Mouse (Mus musculus) embryo, embryonic 10.5 days (tissue): Measurements from ENCODE around the gene Ebf1.

Experiments
- DNase-seq: peaks from one replicate; pipeline ENCODE4 v3.0.0-alpha.2; 2015; ENCODE audit warnings: low spot score

Gene Ebf1

GRCm38 (mm10) chr11:44899965-44900364 lies 282.8 kb downstream of the Ebf1 start:
- no peak for DNase-seq

GRCm38 (mm10) chr11:44900496-44900895 lies 283.4 kb downstream of the Ebf1 start:
- peak; percentile 53 for DNase-seq

- no peak for DNase-seq
These were observed 284.6 kb downstream of the Ebf1 start for GRCm38 (mm10) chr11:44901715-44902114.

GRCm38 (mm10) chr11:44902165-44902564 lies 285.0 kb downstream of the Ebf1 start:
- DNase-seq = no peak

- no peak for DNase-seq
These were observed 287.0 kb downstream of the Ebf1 start for GRCm38 (mm10) chr11:44904121-44904520.

GRCm38 (mm10) chr11:44906456-44906855 lies 289.3 kb downstream of the Ebf1 start:
- DNase-seq = no peak

- no peak for DNase-seq
These were observed 294.6 kb downstream of the Ebf1 start for GRCm38 (mm10) chr11:44911765-44912164.

- DNase-seq = no peak
These were observed 296.7 kb downstream of the Ebf1 start for GRCm38 (mm10) chr11:44913806-44914205.

- peak; percentile 21 for DNase-seq
These were observed 299.9 kb downstream of the Ebf1 start for GRCm38 (mm10) chr11:44917059-44917458.

- DNase-seq = no peak
These were observed 306.0 kb downstream of the Ebf1 start for GRCm38 (mm10) chr11:44923138-44923537.

- DNase-seq = no peak
These were observed 306.9 kb downstream of the Ebf1 start for GRCm38 (mm10) chr11:44923868-44924508.

GRCm38 (mm10) chr11:44924896-44925295 lies 307.8 kb downstream of the Ebf1 start:
- peak; percentile 47 for DNase-seq

GRCm38 (mm10) chr11:44925806-44926525 lies 308.8 kb downstream of the Ebf1 start:
- DNase-seq = no peak

GRCm38 (mm10) chr11:44928403-44928802 lies 311.3 kb downstream of the Ebf1 start:
- no peak for DNase-seq

GRCm38 (mm10) chr11:44932942-44933483 lies 315.9 kb downstream of the Ebf1 start:
- no peak for DNase-seq

- no peak for DNase-seq
These were observed 326.7 kb downstream of the Ebf1 start for GRCm38 (mm10) chr11:44943781-44944180.

- DNase-seq = no peak
These were observed 327.3 kb downstream of the Ebf1 start for GRCm38 (mm10) chr11:44944401-44944800.

- DNase-seq = no peak
These were observed 329.5 kb downstream of the Ebf1 start for GRCm38 (mm10) chr11:44946618-44947017.

GRCm38 (mm10) chr11:44948541-44948940 lies 331.4 kb downstream of the Ebf1 start:
- no peak for DNase-seq

- DNase-seq = no peak
These were observed 332.0 kb downstream of the Ebf1 start for GRCm38 (mm10) chr11:44949140-44949539.

- no peak for DNase-seq
These were observed 333.2 kb downstream of the Ebf1 start for GRCm38 (mm10) chr11:44950319-44950718.

- no peak for DNase-seq
These were observed 334.4 kb downstream of the Ebf1 start for GRCm38 (mm10) chr11:44951506-44951905.

- DNase-seq = no peak
These were observed 336.2 kb downstream of the Ebf1 start for GRCm38 (mm10) chr11:44953337-44953736.
